Mouse (Mus musculus): ENCODE data around the gene Ttf2. TPM values are rescaled to one million over a fixed set of nuclear protein-coding genes. Genes with fewer than 3 reads are reported as not detected.

Gene Ttf2
- polyA plus RNA-seq, 1 experiment from 2014 or later, result 12.2 TPM

- Histone ChIP-seq H3K36me3 (ENCODE audit: control insufficient read depth, insufficient read depth, low read length) (no peaks in the 10 kb centered on the region), H3K27me3 (ENCODE audit: control insufficient read depth, insufficient read depth, low read length) (no peaks in the 10 kb centered on the region), H3K4me1 (ENCODE audit: control insufficient read depth in 2 of 2, insufficient read depth in 2 of 2, low read length in 2 of 2) (peaks cover 13 to 36% of the 10 kb centered on the region in 2 experiments), H3K9me3 (ENCODE audit: control insufficient read depth, low read length) (no peaks in the 10 kb centered on the region), H3K4me2 (ENCODE audit: low read length) (no peak overlapping the region), H3K9ac (ENCODE audit: low read length) (no peak overlapping the region), H3K4me3 (ENCODE audit: control insufficient read depth in 1 of 2, insufficient read depth in 1 of 2, low read depth in 1 of 2, low read length in 2 of 2) (no peak overlapping the region), H3K27ac (replicated peaks in 1 of 2; ENCODE audit: control insufficient read depth in 1 of 2, insufficient read depth in 1 of 2, low read depth in 2 of 2, low read length in 2 of 2) (peak overlapping the region in 1 of 2 experiments; percentile 48; a peak in 3 of 4 replicates)
- 32% methylated on average over 10 of the region's 10 CpGs for WGBS
- peak; percentile 63 for ATAC-seq (ENCODE audit: insufficient number of reproducible peaks, insufficient read depth, low FRiP score, low read depth)
Measured at GRCm38 (mm10) chr3:101012131-101012571, 42.7 kb upstream of the Ttf2 start.

GRCm38 (mm10) chr3:101011203-101011600 lies 41.7 kb upstream of the Ttf2 start:
- 79% methylated on average over 5 of the region's 5 CpGs for WGBS
- no peak for ATAC-seq (ENCODE audit: insufficient number of reproducible peaks, insufficient read depth, low FRiP score, low read depth)
- H3K27me3 ChIP-seq (ENCODE audit: control insufficient read depth, insufficient read depth, low read length), result no peaks in the 10 kb centered on the region

GRCm38 (mm10) chr3:101010589-101011202 lies 41.2 kb upstream of the Ttf2 start:
- ATAC-seq (ENCODE audit: insufficient number of reproducible peaks, insufficient read depth, low FRiP score, low read depth), result no peak

More at GRCm38 (mm10) chr3:101011203-101011600, 41.7 kb upstream of the Ttf2 start:
- Histone ChIP-seq H3K27ac (replicated peaks in 1 of 2; ENCODE audit: control insufficient read depth in 1 of 2, insufficient read depth in 1 of 2, low read depth in 2 of 2, low read length in 2 of 2) (no peak overlapping the region), H3K4me2 (ENCODE audit: low read length) (no peak overlapping the region), H3K4me3 (ENCODE audit: control insufficient read depth in 1 of 2, insufficient read depth in 1 of 2, low read depth in 1 of 2, low read length in 2 of 2) (no peak overlapping the region), H3K4me1 (ENCODE audit: control insufficient read depth in 2 of 2, insufficient read depth in 2 of 2, low read length in 2 of 2) (peaks cover 13 to 36% of the 10 kb centered on the region in 2 experiments), H3K9me3 (ENCODE audit: control insufficient read depth, low read length) (no peaks in the 10 kb centered on the region), H3K36me3 (ENCODE audit: control insufficient read depth, insufficient read depth, low read length) (no peaks in the 10 kb centered on the region), H3K9ac (ENCODE audit: low read length) (no peak overlapping the region)

GRCm38 (mm10) chr3:101007112-101007782 lies 37.8 kb upstream of the Ttf2 start:
- H3K27ac ChIP-seq (replicated peaks in 1 of 2; ENCODE audit: control insufficient read depth in 1 of 2, insufficient read depth in 1 of 2, low read depth in 2 of 2, low read length in 2 of 2), result no peak overlapping the region
- H3K36me3 ChIP-seq (ENCODE audit: control insufficient read depth, insufficient read depth, low read length), result 0 out of 2 replicates have a peak, but pooled peaks cover 3% of the 10 kb centered on the region
- no peak overlapping the region for H3K9ac ChIP-seq (ENCODE audit: low read length)
- ATAC-seq (ENCODE audit: insufficient number of reproducible peaks, insufficient read depth, low FRiP score, low read depth), result no peak
- H3K9me3 ChIP-seq (ENCODE audit: control insufficient read depth, low read length), result no peaks in the 10 kb centered on the region
- H3K4me3 ChIP-seq (ENCODE audit: control insufficient read depth in 1 of 2, insufficient read depth in 1 of 2, low read depth in 1 of 2, low read length in 2 of 2), result no peak overlapping the region
- 52% methylated on average over 5 of the region's 5 CpGs for WGBS
- H3K27me3 ChIP-seq (ENCODE audit: control insufficient read depth, insufficient read depth, low read length), result no peaks in the 10 kb centered on the region
- no peak overlapping the region for H3K4me2 ChIP-seq (ENCODE audit: low read length)
- H3K4me1 ChIP-seq (ENCODE audit: control insufficient read depth in 2 of 2, insufficient read depth in 2 of 2, low read length in 2 of 2), result peaks cover 5 to 14% of the 10 kb centered on the region in 2 experiments

More at GRCm38 (mm10) chr3:101010589-101011202, 41.2 kb upstream of the Ttf2 start:
- H3K4me1 ChIP-seq (ENCODE audit: control insufficient read depth in 2 of 2, insufficient read depth in 2 of 2, low read length in 2 of 2), result peaks cover 13 to 37% of the 10 kb centered on the region in 2 experiments
- no peak overlapping the region for H3K9ac ChIP-seq (ENCODE audit: low read length)
- no peaks in the 10 kb centered on the region for H3K27me3 ChIP-seq (ENCODE audit: control insufficient read depth, insufficient read depth, low read length)
- no peak overlapping the region for H3K4me2 ChIP-seq (ENCODE audit: low read length)
- H3K36me3 ChIP-seq (ENCODE audit: control insufficient read depth, insufficient read depth, low read length), result no peaks in the 10 kb centered on the region
- H3K27ac ChIP-seq (replicated peaks in 1 of 2; ENCODE audit: control insufficient read depth in 1 of 2, insufficient read depth in 1 of 2, low read depth in 2 of 2, low read length in 2 of 2), result no peak overlapping the region
- H3K4me3 ChIP-seq (ENCODE audit: control insufficient read depth in 1 of 2, insufficient read depth in 1 of 2, low read depth in 1 of 2, low read length in 2 of 2), result no peak overlapping the region
- WGBS, result 86% methylated on average over 4 of the region's 4 CpGs
- H3K9me3 ChIP-seq (ENCODE audit: control insufficient read depth, low read length), result no peaks in the 10 kb centered on the region

- no peak overlapping the region for H3K9ac ChIP-seq (ENCODE audit: low read length)
- no peak overlapping the region for H3K4me3 ChIP-seq (ENCODE audit: control insufficient read depth in 1 of 2, insufficient read depth in 1 of 2, low read depth in 1 of 2, low read length in 2 of 2)
- no peak for ATAC-seq (ENCODE audit: insufficient number of reproducible peaks, insufficient read depth, low FRiP score, low read depth)
- no peaks in the 10 kb centered on the region for H3K27me3 ChIP-seq (ENCODE audit: control insufficient read depth, insufficient read depth, low read length)
- 0 out of 2 replicates have a peak, but pooled peaks cover 3% of the 10 kb centered on the region for H3K36me3 ChIP-seq (ENCODE audit: control insufficient read depth, insufficient read depth, low read length)
- H3K4me1 ChIP-seq (ENCODE audit: control insufficient read depth in 2 of 2, insufficient read depth in 2 of 2, low read length in 2 of 2), result peaks cover 0 to 9% of the 10 kb centered on the region in 2 experiments; a peak in 1 of 4 replicates
- H3K27ac ChIP-seq (replicated peaks in 1 of 2; ENCODE audit: control insufficient read depth in 1 of 2, insufficient read depth in 1 of 2, low read depth in 2 of 2, low read length in 2 of 2), result no peak overlapping the region
- no peaks in the 10 kb centered on the region for H3K9me3 ChIP-seq (ENCODE audit: control insufficient read depth, low read length)
- 42% methylated on average over 6 of the region's 6 CpGs for WGBS
- H3K4me2 ChIP-seq (ENCODE audit: low read length), result no peak overlapping the region
Measured at GRCm38 (mm10) chr3:101005392-101005791, 35.9 kb upstream of the Ttf2 start.

GRCm38 (mm10) chr3:101003575-101004356 lies 34.3 kb upstream of the Ttf2 start:
- Histone ChIP-seq H3K9me3 (ENCODE audit: control insufficient read depth, low read length) (no peaks in the 10 kb centered on the region), H3K4me3 (ENCODE audit: control insufficient read depth in 1 of 2, insufficient read depth in 1 of 2, low read depth in 1 of 2, low read length in 2 of 2) (no peak overlapping the region), H3K27me3 (ENCODE audit: control insufficient read depth, insufficient read depth, low read length) (no peaks in the 10 kb centered on the region), H3K4me2 (ENCODE audit: low read length) (no peak overlapping the region), H3K9ac (ENCODE audit: low read length) (no peak overlapping the region), H3K36me3 (ENCODE audit: control insufficient read depth, insufficient read depth, low read length) (0 out of 2 replicates have a peak, but pooled peaks cover 3% of the 10 kb centered on the region), H3K27ac (replicated peaks in 1 of 2; ENCODE audit: control insufficient read depth in 1 of 2, insufficient read depth in 1 of 2, low read depth in 2 of 2, low read length in 2 of 2) (no peak overlapping the region), H3K4me1 (ENCODE audit: control insufficient read depth in 2 of 2, insufficient read depth in 2 of 2, low read length in 2 of 2) (peaks cover 3 to 10% of the 10 kb centered on the region in 2 experiments; a peak in 2 of 4 replicates)
- ATAC-seq (ENCODE audit: insufficient number of reproducible peaks, insufficient read depth, low FRiP score, low read depth), result no peak
- 85% methylated on average over 15 of the region's 15 CpGs for WGBS

GRCm38 (mm10) chr3:100999732-101000131 lies 30.3 kb upstream of the Ttf2 start:
- WGBS, result 24% methylated on average over 2 of the region's 2 CpGs
- Histone ChIP-seq H3K4me1 (ENCODE audit: control insufficient read depth in 2 of 2, insufficient read depth in 2 of 2, low read length in 2 of 2) (peaks cover 10 to 15% of the 10 kb centered on the region in 2 experiments), H3K4me2 (ENCODE audit: low read length) (no peak overlapping the region), H3K9ac (ENCODE audit: low read length) (no peak overlapping the region), H3K27me3 (ENCODE audit: control insufficient read depth, insufficient read depth, low read length) (no peaks in the 10 kb centered on the region), H3K36me3 (ENCODE audit: control insufficient read depth, insufficient read depth, low read length) (0 out of 2 replicates have a peak, but pooled peaks cover 3% of the 10 kb centered on the region), H3K9me3 (ENCODE audit: control insufficient read depth, low read length) (no peaks in the 10 kb centered on the region), H3K27ac (replicated peaks in 1 of 2; ENCODE audit: control insufficient read depth in 1 of 2, insufficient read depth in 1 of 2, low read depth in 2 of 2, low read length in 2 of 2) (no peak overlapping the region), H3K4me3 (ENCODE audit: control insufficient read depth in 1 of 2, insufficient read depth in 1 of 2, low read depth in 1 of 2, low read length in 2 of 2) (no peak overlapping the region)
- ATAC-seq (ENCODE audit: insufficient number of reproducible peaks, insufficient read depth, low FRiP score, low read depth), result no peak

All from heart, embryonic 14.5 days (tissue).